Mouse (Mus musculus): ENCODE data around the gene Gng4.

Gng4 gene

DNA sequence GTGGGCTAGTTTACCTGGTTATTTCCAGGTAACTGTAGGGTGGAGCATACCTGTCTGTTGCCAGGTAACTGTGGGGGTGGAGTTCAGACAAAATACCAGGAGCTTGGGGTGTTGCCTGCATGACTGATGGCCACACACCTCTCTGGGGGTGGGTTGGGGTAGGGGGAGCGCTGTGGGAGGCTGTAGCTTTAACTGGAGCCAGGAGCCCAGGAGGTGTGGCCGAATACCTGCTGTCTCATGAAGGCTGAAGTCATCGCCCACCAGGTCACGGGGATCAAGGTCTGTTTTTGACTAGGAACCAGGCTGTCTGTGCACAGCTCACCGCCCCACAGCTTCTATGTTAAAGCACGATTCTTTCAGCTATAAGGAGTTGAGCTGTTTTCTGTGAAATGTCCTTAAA, 79.1 kb downstream of the Gng4 start:
- Histone ChIP-seq H3K9me3 (ENCODE audit: low read length) (peaks cover 70% of the 10 kb centered on the region), H3K36me3 (ENCODE audit: insufficient read depth, low read length) (peaks cover 7% of the 10 kb centered on the region; the same call in 1 of the 2 replicates), H3K4me3 (replicated peaks; ENCODE audit: low read length) (no peak overlapping the region), H3K4me1 (replicated peaks; ENCODE audit: low read depth, low read length) (peaks cover 7% of the 10 kb centered on the region; the same call in 1 of the 2 replicates), H3K27me3 (ENCODE audit: insufficient read depth, low read length) (no peaks in the 10 kb centered on the region)
- TF ChIP-seq NANOG (IDR thresholded peaks at IDR 0.05; ENCODE audit: borderline replicate concordance, low read length) (no peak), POU5F1 (IDR thresholded peaks at IDR 0.05; ENCODE audit: borderline replicate concordance, low read length) (no peak), CTCF (conservative IDR thresholded peaks at IDR 0.05; ENCODE audit: low read length) (no peak)

DNA sequence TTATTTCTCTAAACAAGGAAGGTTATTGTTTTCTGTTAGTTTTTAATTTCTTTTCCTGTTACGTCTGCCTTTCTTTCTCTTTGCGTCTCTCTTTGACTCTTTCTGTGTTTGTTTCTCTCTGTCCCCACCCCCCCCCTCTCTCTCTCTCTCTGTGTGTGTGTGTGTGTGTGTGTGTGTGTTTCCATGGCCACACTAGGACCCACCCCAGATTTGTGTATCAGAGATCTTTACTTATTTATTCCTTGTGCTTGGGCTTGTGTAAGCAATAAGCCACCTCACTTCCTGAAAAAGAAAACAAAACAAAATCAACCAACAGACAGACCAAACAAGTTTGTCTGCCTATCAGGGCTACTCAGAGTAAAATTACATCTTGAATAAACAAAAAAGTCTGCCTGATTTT, 82.5 kb downstream of the Gng4 start:
- Histone ChIP-seq H3K4me3 (replicated peaks; ENCODE audit: low read length) (no peak overlapping the region), H3K9me3 (ENCODE audit: low read length) (peaks cover 49% of the 10 kb centered on the region), H3K4me1 (replicated peaks; ENCODE audit: low read depth, low read length) (peaks cover 7% of the 10 kb centered on the region; the same call in 1 of the 2 replicates), H3K27me3 (ENCODE audit: insufficient read depth, low read length) (no peaks in the 10 kb centered on the region), H3K36me3 (ENCODE audit: insufficient read depth, low read length) (peaks cover 7% of the 10 kb centered on the region; the same call in 1 of the 2 replicates)
- TF ChIP-seq POU5F1 (IDR thresholded peaks at IDR 0.05; ENCODE audit: borderline replicate concordance, low read length), result no peak
- no peak for TF ChIP-seq NANOG (IDR thresholded peaks at IDR 0.05; ENCODE audit: borderline replicate concordance, low read length)
- no peak for TF ChIP-seq CTCF (conservative IDR thresholded peaks at IDR 0.05; ENCODE audit: low read length)

DNA sequence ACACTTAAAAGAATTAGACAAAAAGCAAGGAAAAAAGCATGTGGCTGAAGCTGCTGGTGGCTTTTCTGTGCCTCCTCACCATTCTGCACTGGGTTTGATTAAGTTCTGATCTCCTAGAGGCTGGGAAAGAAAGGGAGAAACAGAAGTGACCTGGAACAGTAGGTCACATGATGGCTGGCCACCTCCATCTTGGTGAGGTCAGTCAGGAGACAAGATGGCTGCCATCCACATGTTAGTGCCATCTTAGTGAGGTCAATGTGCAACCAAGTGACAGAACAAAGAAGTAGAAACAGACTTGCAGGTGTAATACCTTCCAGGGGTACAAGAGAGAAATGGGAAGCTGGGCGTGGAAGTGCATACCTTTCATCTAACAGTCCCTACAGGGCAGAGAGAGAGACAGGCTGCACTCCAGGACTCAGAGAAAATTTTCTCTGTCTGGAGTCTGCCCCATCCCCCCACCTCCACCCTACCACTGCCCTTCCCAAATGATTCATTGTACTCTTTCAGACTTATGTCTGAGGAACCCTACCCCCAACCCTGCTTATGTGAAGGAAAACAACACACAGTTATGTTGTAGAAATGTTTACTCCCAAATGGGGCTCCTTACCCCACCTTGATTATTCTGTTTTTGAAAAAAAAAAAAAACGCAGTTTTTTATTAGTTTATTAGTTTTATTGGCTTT, 83.4 kb downstream of the Gng4 start:
- H3K4me3 ChIP-seq (replicated peaks; ENCODE audit: low read length), result no peak overlapping the region
- no peak for TF ChIP-seq POU5F1 (IDR thresholded peaks at IDR 0.05; ENCODE audit: borderline replicate concordance, low read length)
- TF ChIP-seq CTCF (conservative IDR thresholded peaks at IDR 0.05; ENCODE audit: low read length), result no peak
- no peak for TF ChIP-seq NANOG (IDR thresholded peaks at IDR 0.05; ENCODE audit: borderline replicate concordance, low read length)
- H3K27me3 ChIP-seq (ENCODE audit: insufficient read depth, low read length), result no peaks in the 10 kb centered on the region
- peaks cover 40% of the 10 kb centered on the region for H3K9me3 ChIP-seq (ENCODE audit: low read length)
- peaks cover 7% of the 10 kb centered on the region; the same call in 1 of the 2 replicates for H3K4me1 ChIP-seq (replicated peaks; ENCODE audit: low read depth, low read length)
- peaks cover 7% of the 10 kb centered on the region; the same call in 1 of the 2 replicates for H3K36me3 ChIP-seq (ENCODE audit: insufficient read depth, low read length)

DNA sequence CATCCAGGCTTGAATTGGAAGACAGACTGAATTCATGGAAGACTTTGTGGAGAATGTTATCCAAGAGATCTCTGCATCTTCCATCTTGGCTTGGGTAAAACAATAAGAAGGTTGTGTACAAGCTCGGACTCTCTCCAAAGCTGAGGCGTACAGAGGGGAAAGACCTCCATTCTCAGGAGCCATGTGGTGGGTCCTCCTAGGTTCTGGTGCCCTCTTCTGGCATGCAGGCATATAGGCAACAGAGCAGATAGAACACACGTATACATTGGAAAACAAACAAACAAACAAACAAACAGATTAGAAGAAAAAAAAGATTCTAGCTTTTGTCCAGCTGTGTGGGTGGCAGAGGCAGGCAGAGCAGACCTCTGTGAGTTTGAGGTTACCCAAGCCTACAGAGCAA, 84.1 kb downstream of the Gng4 start:
- TF ChIP-seq POU5F1 (IDR thresholded peaks at IDR 0.05; ENCODE audit: borderline replicate concordance, low read length) (no peak), CTCF (conservative IDR thresholded peaks at IDR 0.05; ENCODE audit: low read length) (peak; percentile 65)
- no peak overlapping the region for H3K4me3 ChIP-seq (replicated peaks; ENCODE audit: low read length)
- peaks cover 7% of the 10 kb centered on the region; the same call in 1 of the 2 replicates for H3K36me3 ChIP-seq (ENCODE audit: insufficient read depth, low read length)
- no peaks in the 10 kb centered on the region for H3K27me3 ChIP-seq (ENCODE audit: insufficient read depth, low read length)
- H3K9me3 ChIP-seq (ENCODE audit: low read length), result peaks cover 35% of the 10 kb centered on the region
- peaks cover 7% of the 10 kb centered on the region; the same call in 1 of the 2 replicates for H3K4me1 ChIP-seq (replicated peaks; ENCODE audit: low read depth, low read length)

All from E14TG2a.4 (cell line).